Mouse (Mus musculus) cerebellum, postnatal 4 days (tissue): ENCODE results near the gene Olfr568.

Experiments
- DNase-seq, 2 experiments: peaks; one replicate each; pipeline ENCODE4 v3.0.0; 2022; ENCODE audit warnings: low spot score in 2 of 2, mixed read lengths in 1 of 2

Gene Olfr568

GRCm38 (mm10) chr7:102876822-102877221 is at the start of gene Olfr568:
TSS of gene Olfr568 (plus strand) at chr7:102877122.
- no peak for DNase-seq

- no peak for DNase-seq
These were observed 21.1 kb upstream of the Olfr568 start for GRCm38 (mm10) chr7:102855807-102856206.

GRCm38 (mm10) chr7:102858665-102859064 is 18.3 kb upstream of the Olfr568 start, which contains the start of gene Olfr566:
TSS of gene Olfr566 (minus strand) at chr7:102858765.
- DNase-seq: no peak

GRCm38 (mm10) chr7:102890782-102891181 is 13.9 kb downstream of the Olfr568 start, which contains the start of gene Olfr569:
TSS of gene Olfr569 (minus strand) at chr7:102890882.
- DNase-seq: no peak

- DNase-seq: no peak
These were observed 38.3 kb downstream of the Olfr568 start for GRCm38 (mm10) chr7:102915261-102915660.

GRCm38 (mm10) chr7:102916405-102916804 is 39.5 kb downstream of the Olfr568 start:
- no peak for DNase-seq

- DNase-seq: no peak
These were observed 40.3 kb downstream of the Olfr568 start, which contains the start of gene Olfr571 for GRCm38 (mm10) chr7:102917032-102917875. TSS of gene Olfr571 (minus strand) at chr7:102917536.

- DNase-seq: no peak
These were observed 42.7 kb downstream of the Olfr568 start for GRCm38 (mm10) chr7:102919632-102920031.

- DNase-seq: no peak
These were observed 47.2 kb downstream of the Olfr568 start, which contains the start of gene Olfr572 for GRCm38 (mm10) chr7:102924109-102924508. TSS of gene Olfr572 (plus strand) at chr7:102924409.

GRCm38 (mm10) chr7:102927105-102927504 is 50.2 kb downstream of the Olfr568 start:
- DNase-seq: no peak
